Comparison of ENCODE assay signal across 9 mouse cellular contexts in the genomic region with DNA sequence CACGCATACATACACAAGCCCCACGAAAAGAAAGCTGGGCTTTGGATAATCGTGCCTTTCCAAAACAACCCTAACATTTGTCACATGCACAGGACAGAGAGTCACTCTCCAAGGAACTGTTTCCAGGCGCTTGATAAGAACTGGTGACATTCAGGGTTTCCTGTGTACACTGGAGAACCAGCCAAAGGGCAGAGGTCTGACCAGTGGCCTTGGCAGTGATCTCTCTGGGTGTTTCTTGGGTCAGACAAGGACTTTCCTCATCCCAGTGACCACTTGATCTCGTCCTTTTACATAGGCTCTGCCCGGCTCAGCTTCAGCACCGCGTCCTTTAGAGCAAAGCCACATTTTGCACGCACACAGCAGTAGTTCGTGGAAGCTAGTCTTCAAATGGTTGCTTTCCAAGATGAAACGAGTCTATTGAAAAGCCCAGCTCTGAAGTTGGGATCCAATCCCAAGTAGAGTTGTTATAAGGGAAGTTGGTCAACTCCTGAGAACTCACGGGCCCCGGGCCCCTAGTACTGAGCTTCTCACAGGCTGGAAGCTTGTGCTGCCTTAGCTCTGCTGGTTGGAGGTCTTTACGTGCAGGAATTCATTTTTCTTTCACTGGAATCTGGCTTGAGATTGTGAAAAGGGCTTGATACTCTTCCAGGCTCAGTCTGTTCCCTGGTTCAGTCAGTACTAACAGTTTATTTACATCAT. TPM values are rescaled to one million over a fixed set of nuclear protein-coding genes. Genes with fewer than 3 reads are reported as not detected.
A peak's percentile ranks its signal among the peaks of the same experiment; 100 is the strongest.
DNase-seq lines count a peak whose midpoint lies in the region; ATAC-seq and TF ChIP-seq lines count a peak whose summit lies in the region.
"Had no signal": no experiment of that assay in that cellular context is flagged by ENCODE, and none has a peak within 500 bp of the region (broad histone marks: within the 10 kb centered on the region; RNA-seq: fewer than 3 reads in every experiment).

No protein-coding gene starts in this region.

- intact Hi-C loops in heart, adult 2 months (cut with DNase I), result loop anchor here (2.0 to 5.0 kb wide), 2 partner anchors 33 to 89 kb away; no protein-coding TSS in a partner anchor
- intact Hi-C loops in gastrocnemius, postnatal 36 days (cut with DNase I), result loop anchor here (10.0 kb wide), 1 partner anchor 117 kb away; no protein-coding TSS in a partner anchor

- no peaks in the 10 kb centered on the region for H3K27me3 ChIP-seq in heart, adult 2 months (ENCODE audit: control insufficient read depth, insufficient read depth, low read length)
- no peaks in the 10 kb centered on the region for H3K27me3 ChIP-seq in stomach, postnatal 0 days (ENCODE audit: control insufficient read depth, insufficient read depth, low read length)
- H3K27me3 ChIP-seq: hindbrain, embryonic 13.5 days had no signal

- peak; percentile 58; the same call in 1 of the 2 replicates for TF ChIP-seq EP300 in heart, adult 2 months (IDR thresholded peaks at IDR 0.05; ENCODE audit: insufficient read depth, low read depth, low read length)
- TF ChIP-seq EP300 in stomach, postnatal 0 days (optimal IDR thresholded peaks at IDR 0.05), result no peak

- no peaks in the 10 kb centered on the region; the same call in 1 of the 2 replicates for H3K4me1 ChIP-seq in lung, adult 2 months (ENCODE audit: control insufficient read depth, insufficient read depth, low read length)
- peaks cover 9% of the 10 kb centered on the region for H3K4me1 ChIP-seq in heart, adult 2 months (ENCODE audit: control insufficient read depth, insufficient read depth, low read length)
- no peaks in the 10 kb centered on the region for H3K4me1 ChIP-seq in stomach, postnatal 0 days (replicated peaks; ENCODE audit: control insufficient read depth, insufficient read depth)
- H3K4me1 ChIP-seq: hindbrain, embryonic 13.5 days had no signal

- no peaks in the 10 kb centered on the region for H3K79me2 ChIP-seq in heart, adult 2 months (replicated peaks; ENCODE audit: control insufficient read depth, insufficient read depth, low read length)

- H3K4me3 ChIP-seq in lung, adult 2 months (replicated peaks; ENCODE audit: extremely low read depth, low read depth, low read length), result no peak overlapping the region
- no peak overlapping the region for H3K4me3 ChIP-seq in heart, adult 2 months
- H3K4me3 ChIP-seq in stomach, postnatal 0 days (ENCODE audit: low read depth, low read length), result no peak overlapping the region
- H3K4me3 ChIP-seq: hindbrain, embryonic 13.5 days had no signal

- peaks cover 5% of the 10 kb centered on the region for H3K36me3 ChIP-seq in heart, adult 2 months (ENCODE audit: control insufficient read depth, insufficient read depth, low read length)
- H3K36me3 ChIP-seq in stomach, postnatal 0 days (ENCODE audit: control insufficient read depth, insufficient read depth, low read length), result no peaks in the 10 kb centered on the region
- H3K36me3 ChIP-seq: hindbrain, embryonic 13.5 days had no signal

- no peak overlapping the region for H3K4me2 ChIP-seq in stomach, postnatal 0 days (replicated peaks; ENCODE audit: low read depth)
- H3K4me2 ChIP-seq: hindbrain, embryonic 13.5 days had no signal

- no peak overlapping the region for H3K9ac ChIP-seq in heart, adult 2 months (ENCODE audit: low read depth, low read length)
- H3K9ac ChIP-seq in stomach, postnatal 0 days (ENCODE audit: low read length), result no peak overlapping the region
- H3K9ac ChIP-seq: hindbrain, embryonic 13.5 days had no signal

- 52% methylated on average over 14 of the region's 14 CpGs for WGBS in lung, adult 2 months
- WGBS in heart, adult 2 months, result 18% methylated on average over 14 of the region's 14 CpGs
- WGBS in stomach, postnatal 0 days, result 65% methylated on average over 14 of the region's 14 CpGs

- no peaks in the 10 kb centered on the region for H3K9me3 ChIP-seq in stomach, postnatal 0 days (ENCODE audit: control insufficient read depth, low read length)
- H3K9me3 ChIP-seq: hindbrain, embryonic 13.5 days had no signal

- ATAC-seq in stomach, postnatal 0 days (ENCODE audit: low FRiP score, low TSS enrichment), result peak; percentile 16; the same call in 1 of the 2 replicates

- H3K27ac ChIP-seq in heart, adult 2 months, result peak overlapping the region; percentile 68
- H3K27ac ChIP-seq in stomach, postnatal 0 days (replicated peaks), result peak overlapping the region; percentile 61
- H3K27ac ChIP-seq: hindbrain, embryonic 13.5 days had no signal

- TF ChIP-seq POLR2A in lung, adult 2 months (IDR thresholded peaks at IDR 0.05; ENCODE audit: borderline replicate concordance, extremely low read depth, low read depth, low read length), result no peak
- no peak for TF ChIP-seq POLR2A in heart, adult 2 months (IDR thresholded peaks at IDR 0.05; ENCODE audit: insufficient read depth, low read depth, low read length)

- peak; percentile 51 to 62 for DNase-seq in lung, adult 18-20 months
- no peak for DNase-seq in lung, adult 2 months
- DNase-seq in heart, adult 2 months, result peak; percentile 45 to 71
- peak; percentile 69 for DNase-seq in kidney, postnatal 14 days
- DNase-seq in stomach, postnatal 0 days (ENCODE audit: low spot score), result no peak
- DNase-seq in gastrocnemius, postnatal 36 days, result no peak
- DNase-seq in c-Kit-positive CD71-positive TER-119-positive erythroid progenitor cells, embryonic 14.5 days (ENCODE audit: low spot score), result no peak
- DNase-seq: thymus, adult 2 months had no signal

- TF ChIP-seq CTCF in lung, adult 2 months (IDR thresholded peaks at IDR 0.05; ENCODE audit: insufficient read depth, low read length), result no peak
- TF ChIP-seq CTCF in heart, adult 2 months (IDR thresholded peaks at IDR 0.05), result no peak
- TF ChIP-seq CTCF in stomach, postnatal 0 days (IDR thresholded peaks at IDR 0.05; ENCODE audit: low read depth), result no peak

RNA-seq across cellular contexts. Expression of gene Nt5e, which starts 34.4 kb away (rescaled TPM):
- 25.6 and 26.4 TPM in 2 replicates for polyA plus RNA-seq in lung, adult 2 months (2012; rRNA removed)
- 10 to 100 TPM; 13.4 to 15.5 TPM for total RNA-seq in heart, adult 2 months (2021)
- polyA plus RNA-seq in heart, adult 2 months (2012; rRNA removed), result 8.1 and 11.1 TPM in 2 replicates
- polyA plus RNA-seq in stomach, postnatal 0 days (2015; fragmentation: Nextera tagmentation; extraction: Ambion mirVana), result 52.7 and 55.9 TPM in 2 replicates
- 1 to 10 TPM; 1.6 to 1.7 TPM for total RNA-seq in gastrocnemius, postnatal 36 days (2021)

Comparison
In these comparisons a context has a peak if more than half of its experiments do, and no peak if none do; other contexts are left out.
1. DNase-seq: peak in lung, adult 18-20 months (2 of 2), heart, adult 2 months (2 of 2) and kidney, postnatal 14 days (single experiment); none in lung, adult 2 months (single experiment), stomach, postnatal 0 days (single experiment), gastrocnemius, postnatal 36 days (0 of 2) and c-Kit-positive CD71-positive TER-119-positive erythroid progenitor cells, embryonic 14.5 days (single experiment).